Mouse (Mus musculus): ENCODE measurements at regions not wholly inside any gene's neighbourhood (a gene's known extent, or its start where the extent isn't known, plus 50 kb on each side); places are given as distances from the start of the nearest gene placed in this dataset.

DNA sequence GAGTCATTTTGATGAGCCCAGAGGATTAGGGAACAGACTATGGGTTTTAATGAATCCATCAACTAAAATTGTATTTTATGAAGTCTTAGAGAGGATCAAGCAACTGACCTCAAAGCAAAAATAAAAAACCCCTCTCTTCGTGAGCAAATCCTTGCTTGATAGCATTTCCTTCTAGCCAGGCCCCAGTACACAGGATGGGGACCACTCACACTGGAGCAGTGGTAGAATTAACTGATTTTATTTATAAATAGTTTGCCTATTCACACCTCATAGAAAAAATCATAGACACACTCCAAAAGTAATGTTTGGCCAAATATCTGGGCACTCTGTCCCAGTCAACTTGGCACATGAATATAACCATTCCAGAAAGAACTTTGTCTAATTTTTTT lies 649.0 kb upstream of the Cited2 start:
- Histone ChIP-seq H3K36me3 (ENCODE audit: control insufficient read depth, insufficient read depth, low read length) (no peaks in the 10 kb centered on the region), H3K9ac (ENCODE audit: low read length) (no peak overlapping the region), H3K4me1 (ENCODE audit: control insufficient read depth, insufficient read depth, low read length) (peaks cover 4% of the 10 kb centered on the region; the same call in 1 of the 2 replicates), H3K27ac (ENCODE audit: low read depth, low read length) (no peak overlapping the region), H3K4me2 (ENCODE audit: low read depth) (no peak overlapping the region), H3K27me3 (ENCODE audit: control insufficient read depth, insufficient read depth, low read length) (no peaks in the 10 kb centered on the region), H3K9me3 (ENCODE audit: control insufficient read depth, low read length) (no peaks in the 10 kb centered on the region), H3K4me3 (ENCODE audit: low read depth, low read length) (no peak overlapping the region)
- WGBS = 87% methylated on average over 1 of the region's 1 CpGs
- no peak for ATAC-seq (ENCODE audit: insufficient read depth, low FRiP score, low TSS enrichment)
- no peak for DNase-seq (ENCODE audit: low spot score)

DNA sequence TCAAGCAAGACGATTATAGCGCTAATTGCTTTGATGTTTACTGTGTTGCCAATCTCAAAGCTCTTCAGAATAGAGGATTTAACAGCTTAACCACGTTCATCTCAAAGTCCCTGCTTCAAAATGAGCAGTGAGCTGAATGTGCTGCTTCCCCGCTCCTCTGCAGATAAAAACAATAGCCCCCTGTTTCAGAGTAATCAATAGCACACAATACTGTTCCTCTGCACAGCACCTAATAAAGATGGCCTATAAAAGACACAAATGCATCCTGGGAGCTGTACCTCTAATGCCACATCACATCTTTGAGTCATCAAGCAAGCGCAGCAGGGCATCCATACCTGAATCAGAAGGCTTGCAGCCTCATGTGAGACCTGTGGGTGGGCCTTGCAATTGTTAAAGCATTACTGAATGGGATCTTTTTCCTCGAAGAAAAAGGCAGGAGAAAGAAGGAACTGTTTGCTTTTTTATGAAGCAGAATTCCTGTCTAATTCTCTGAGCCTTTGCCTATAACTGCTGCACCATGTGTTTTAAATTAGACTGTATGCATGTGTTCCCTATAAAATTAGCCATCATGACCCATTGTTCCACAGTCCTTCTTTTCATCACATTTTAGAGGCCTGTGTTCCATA lies 648.5 kb upstream of the Cited2 start:
- H3K27me3 ChIP-seq (ENCODE audit: control insufficient read depth, insufficient read depth, low read length) = no peaks in the 10 kb centered on the region
- 0 out of 2 replicates have a peak, but pooled peaks have one; percentile 23 for ATAC-seq (ENCODE audit: insufficient read depth, low FRiP score, low TSS enrichment)
- 43% methylated on average over 6 of the region's 6 CpGs for WGBS
- no peak overlapping the region for H3K9ac ChIP-seq (ENCODE audit: low read length)
- peak; percentile 15 for DNase-seq (ENCODE audit: low spot score)
- no peak overlapping the region for H3K4me2 ChIP-seq (ENCODE audit: low read depth)
- peaks cover 4% of the 10 kb centered on the region; the same call in 1 of the 2 replicates for H3K4me1 ChIP-seq (ENCODE audit: control insufficient read depth, insufficient read depth, low read length)
- H3K27ac ChIP-seq (ENCODE audit: low read depth, low read length) = no peak overlapping the region
- no peaks in the 10 kb centered on the region for H3K36me3 ChIP-seq (ENCODE audit: control insufficient read depth, insufficient read depth, low read length)
- H3K9me3 ChIP-seq (ENCODE audit: control insufficient read depth, low read length) = no peaks in the 10 kb centered on the region
- H3K4me3 ChIP-seq (ENCODE audit: low read depth, low read length) = no peak overlapping the region

DNA sequence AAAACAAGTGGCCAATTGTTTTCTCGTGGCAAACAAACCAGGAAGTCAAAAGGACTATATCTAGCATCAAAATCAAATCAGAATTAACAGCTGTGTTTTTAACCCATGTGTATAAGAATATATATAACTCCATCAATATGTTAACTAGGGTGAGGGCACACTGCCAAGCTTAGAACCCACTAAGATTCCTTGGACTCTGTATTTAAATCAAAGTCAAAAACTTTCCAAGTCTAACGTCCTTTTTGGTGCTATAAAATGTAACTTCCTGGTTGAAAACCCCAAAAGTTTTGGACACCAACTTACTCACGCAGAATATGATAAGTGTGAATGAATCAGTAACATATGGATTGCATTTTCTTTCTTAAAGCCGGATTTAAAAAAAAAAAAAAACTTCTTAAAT lies 647.9 kb upstream of the Cited2 start:
- Histone ChIP-seq H3K4me2 (ENCODE audit: low read depth) (no peak overlapping the region), H3K9me3 (ENCODE audit: control insufficient read depth, low read length) (no peaks in the 10 kb centered on the region), H3K27ac (ENCODE audit: low read depth, low read length) (no peak overlapping the region), H3K9ac (ENCODE audit: low read length) (no peak overlapping the region), H3K4me1 (ENCODE audit: control insufficient read depth, insufficient read depth, low read length) (peaks cover 4% of the 10 kb centered on the region; the same call in 1 of the 2 replicates), H3K4me3 (ENCODE audit: low read depth, low read length) (no peak overlapping the region), H3K36me3 (ENCODE audit: control insufficient read depth, insufficient read depth, low read length) (no peaks in the 10 kb centered on the region), H3K27me3 (ENCODE audit: control insufficient read depth, insufficient read depth, low read length) (no peaks in the 10 kb centered on the region)
- DNase-seq (ENCODE audit: low spot score) = no peak
- 71% methylated on average over 4 of the region's 4 CpGs for WGBS
- no peak for ATAC-seq (ENCODE audit: insufficient read depth, low FRiP score, low TSS enrichment)

DNA sequence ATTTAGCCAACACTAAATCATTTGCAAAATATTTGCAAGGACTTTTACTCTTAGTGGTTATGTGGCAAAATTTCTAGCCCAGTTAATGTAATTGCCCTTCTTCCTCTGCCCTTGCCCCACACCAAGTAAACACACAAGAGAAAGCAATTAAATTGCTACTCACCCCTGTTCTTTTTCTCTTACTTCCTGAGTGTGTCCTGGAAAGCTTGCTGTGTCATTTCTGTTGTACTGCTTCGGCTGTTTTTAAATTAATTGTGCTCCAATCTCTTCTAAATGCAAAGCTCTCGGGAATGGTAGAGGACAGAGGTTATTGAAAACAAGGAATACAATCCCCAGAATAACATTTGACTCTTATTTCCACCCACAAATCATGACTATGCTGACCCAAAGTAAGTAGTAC lies 647.4 kb upstream of the Cited2 start:
- H3K27ac ChIP-seq (ENCODE audit: low read depth, low read length) = no peak overlapping the region
- H3K27me3 ChIP-seq (ENCODE audit: control insufficient read depth, insufficient read depth, low read length) = no peaks in the 10 kb centered on the region
- H3K36me3 ChIP-seq (ENCODE audit: control insufficient read depth, insufficient read depth, low read length) = no peaks in the 10 kb centered on the region
- H3K9ac ChIP-seq (ENCODE audit: low read length) = no peak overlapping the region
- DNase-seq (ENCODE audit: low spot score) = no peak
- no peak overlapping the region for H3K4me3 ChIP-seq (ENCODE audit: low read depth, low read length)
- 30% methylated on average over 2 of the region's 2 CpGs for WGBS
- no peak overlapping the region for H3K4me2 ChIP-seq (ENCODE audit: low read depth)
- peaks cover 4% of the 10 kb centered on the region; the same call in 1 of the 2 replicates for H3K4me1 ChIP-seq (ENCODE audit: control insufficient read depth, insufficient read depth, low read length)
- no peak for ATAC-seq (ENCODE audit: insufficient read depth, low FRiP score, low TSS enrichment)
- H3K9me3 ChIP-seq (ENCODE audit: control insufficient read depth, low read length) = no peaks in the 10 kb centered on the region

DNA sequence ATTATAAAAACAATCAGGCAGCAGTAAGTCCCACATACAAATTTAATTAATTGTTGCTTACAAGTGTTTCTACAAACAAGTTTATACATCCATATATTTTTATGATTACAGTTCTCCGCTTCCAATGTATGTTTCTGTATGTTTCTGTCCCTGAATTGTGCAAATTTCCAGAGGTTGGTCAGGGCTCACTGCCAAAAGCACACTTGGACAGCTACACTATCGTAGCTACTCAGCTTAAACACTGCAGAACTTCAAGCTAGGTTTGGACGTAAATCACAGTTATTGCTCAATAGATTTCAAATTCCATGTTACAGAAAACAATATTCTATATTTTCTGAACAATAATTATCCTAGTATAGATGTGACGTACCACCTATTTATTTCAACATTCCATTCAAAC lies 646.8 kb upstream of the Cited2 start:
- ATAC-seq (ENCODE audit: insufficient read depth, low FRiP score, low TSS enrichment) = no peak
- Histone ChIP-seq H3K9me3 (ENCODE audit: control insufficient read depth, low read length) (no peaks in the 10 kb centered on the region), H3K4me2 (ENCODE audit: low read depth) (no peak overlapping the region), H3K36me3 (ENCODE audit: control insufficient read depth, insufficient read depth, low read length) (no peaks in the 10 kb centered on the region), H3K27ac (ENCODE audit: low read depth, low read length) (no peak overlapping the region), H3K4me1 (ENCODE audit: control insufficient read depth, insufficient read depth, low read length) (peaks cover 4% of the 10 kb centered on the region; the same call in 1 of the 2 replicates), H3K9ac (ENCODE audit: low read length) (no peak overlapping the region), H3K4me3 (ENCODE audit: low read depth, low read length) (no peak overlapping the region), H3K27me3 (ENCODE audit: control insufficient read depth, insufficient read depth, low read length) (no peaks in the 10 kb centered on the region)
- 79% methylated on average over 4 of the region's 4 CpGs for WGBS
- DNase-seq (ENCODE audit: low spot score) = no peak

DNA sequence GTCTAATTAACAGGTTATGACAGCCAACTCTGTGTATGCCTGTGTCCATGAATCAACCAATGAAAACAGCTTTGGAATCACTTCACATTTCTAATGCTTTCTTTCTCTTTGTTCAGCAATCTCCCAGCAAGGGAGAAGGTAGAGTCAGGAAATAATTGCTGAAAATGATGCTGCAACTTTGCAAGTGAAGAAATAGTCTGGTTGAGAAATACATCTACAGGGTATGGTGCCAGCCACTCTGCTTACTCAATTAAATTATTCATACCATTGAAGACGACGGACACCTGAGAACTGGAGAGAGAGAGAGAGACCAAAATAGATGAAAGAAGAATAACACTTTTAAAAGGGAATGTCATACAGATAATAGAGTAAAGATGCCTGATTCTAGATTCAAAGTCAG lies 645.4 kb upstream of the Cited2 start:
- Histone ChIP-seq H3K36me3 (ENCODE audit: control insufficient read depth, insufficient read depth, low read length) (no peaks in the 10 kb centered on the region), H3K4me3 (ENCODE audit: low read depth, low read length) (no peak overlapping the region), H3K4me1 (ENCODE audit: control insufficient read depth, insufficient read depth, low read length) (peaks cover 4% of the 10 kb centered on the region; the same call in 1 of the 2 replicates), H3K27me3 (ENCODE audit: control insufficient read depth, insufficient read depth, low read length) (no peaks in the 10 kb centered on the region), H3K27ac (ENCODE audit: low read depth, low read length) (no peak overlapping the region), H3K4me2 (ENCODE audit: low read depth) (no peak overlapping the region), H3K9ac (ENCODE audit: low read length) (no peak overlapping the region), H3K9me3 (ENCODE audit: control insufficient read depth, low read length) (no peaks in the 10 kb centered on the region)
- WGBS = 88% methylated on average over 2 of the region's 2 CpGs
- no peak for DNase-seq (ENCODE audit: low spot score)
- no peak for ATAC-seq (ENCODE audit: insufficient read depth, low FRiP score, low TSS enrichment)

DNA sequence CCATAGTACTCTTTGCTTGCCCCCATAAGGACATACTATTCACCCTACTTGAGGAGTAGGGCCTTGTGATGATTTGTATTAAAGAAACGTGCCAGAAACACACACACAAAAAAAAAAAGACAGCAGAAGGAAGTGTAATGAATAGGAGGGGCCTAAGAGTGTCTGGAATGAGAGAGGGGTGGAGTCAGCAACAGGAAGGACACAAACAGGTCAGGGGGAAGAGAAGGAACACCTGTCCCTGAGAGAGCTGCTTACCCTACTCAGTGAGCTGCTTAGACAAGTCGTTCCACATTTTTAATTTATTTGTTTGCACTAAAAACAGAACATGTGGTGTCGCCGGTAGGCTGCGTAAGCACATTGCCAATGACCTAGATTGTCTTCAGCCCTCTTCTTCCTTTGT lies 642.2 kb upstream of the Cited2 start:
- H3K4me2 ChIP-seq (ENCODE audit: low read depth) = no peak overlapping the region
- no peaks in the 10 kb centered on the region for H3K27me3 ChIP-seq (ENCODE audit: control insufficient read depth, insufficient read depth, low read length)
- H3K4me1 ChIP-seq (ENCODE audit: control insufficient read depth, insufficient read depth, low read length) = no peaks in the 10 kb centered on the region
- no peak overlapping the region for H3K9ac ChIP-seq (ENCODE audit: low read length)
- ATAC-seq (ENCODE audit: insufficient read depth, low FRiP score, low TSS enrichment) (no peak), DNase-seq (ENCODE audit: low spot score) (no peak)
- WGBS = 66% methylated on average over 5 of the region's 5 CpGs
- H3K27ac ChIP-seq (ENCODE audit: low read depth, low read length) = no peak overlapping the region
- H3K9me3 ChIP-seq (ENCODE audit: control insufficient read depth, low read length) = no peaks in the 10 kb centered on the region
- H3K4me3 ChIP-seq (ENCODE audit: low read depth, low read length) = no peak overlapping the region
- H3K36me3 ChIP-seq (ENCODE audit: control insufficient read depth, insufficient read depth, low read length) = no peaks in the 10 kb centered on the region

DNA sequence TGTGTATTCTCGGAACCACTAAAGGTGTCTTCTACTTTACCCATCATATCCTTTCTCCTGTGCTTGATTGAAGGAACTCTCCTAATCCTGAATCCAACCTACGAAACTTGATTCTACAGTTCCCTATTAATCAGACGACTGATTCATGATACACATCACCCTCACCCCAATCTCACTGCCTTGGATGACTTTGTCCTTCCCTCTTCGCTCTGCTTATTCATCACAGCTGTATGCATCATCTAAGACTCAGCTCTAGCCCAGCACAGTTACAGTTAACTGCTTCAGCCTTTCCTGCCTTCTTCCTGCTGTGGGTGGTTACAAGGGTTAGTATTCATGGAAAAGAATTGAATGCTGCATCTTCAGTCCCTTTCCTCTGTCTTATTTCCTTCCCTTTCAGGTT lies 640.1 kb upstream of the Cited2 start:
- 85% methylated on average over 4 of the region's 4 CpGs for WGBS
- DNase-seq (ENCODE audit: low spot score) (no peak), ATAC-seq (ENCODE audit: insufficient read depth, low FRiP score, low TSS enrichment) (no peak)
- Histone ChIP-seq H3K4me1 (ENCODE audit: control insufficient read depth, insufficient read depth, low read length) (no peaks in the 10 kb centered on the region), H3K27ac (ENCODE audit: low read depth, low read length) (no peak overlapping the region), H3K27me3 (ENCODE audit: control insufficient read depth, insufficient read depth, low read length) (no peaks in the 10 kb centered on the region), H3K36me3 (ENCODE audit: control insufficient read depth, insufficient read depth, low read length) (no peaks in the 10 kb centered on the region), H3K4me2 (ENCODE audit: low read depth) (no peak overlapping the region), H3K9ac (ENCODE audit: low read length) (no peak overlapping the region), H3K4me3 (ENCODE audit: low read depth, low read length) (no peak overlapping the region), H3K9me3 (ENCODE audit: control insufficient read depth, low read length) (no peaks in the 10 kb centered on the region)

DNA sequence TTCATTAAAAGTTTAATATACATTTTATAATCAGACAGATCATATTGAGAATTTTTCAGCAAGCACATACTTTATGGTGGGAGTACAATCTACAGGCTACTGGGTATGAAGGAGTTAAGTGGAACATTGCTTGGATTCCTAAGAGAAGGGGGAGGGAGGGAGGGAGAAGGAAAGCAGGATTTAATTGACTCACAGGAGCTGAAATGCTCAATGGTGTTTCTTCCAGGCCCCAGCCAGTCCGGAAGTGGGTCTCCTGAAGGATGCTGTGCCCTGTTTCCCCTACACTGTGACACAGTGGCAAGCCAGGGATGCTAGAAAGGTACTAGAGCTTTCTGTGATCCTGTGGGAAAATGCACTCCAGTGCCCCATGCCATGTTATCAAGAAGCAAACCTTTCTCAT lies 621.0 kb upstream of the Cited2 start:
- Histone ChIP-seq H3K27ac (ENCODE audit: low read depth, low read length) (no peak overlapping the region), H3K4me1 (ENCODE audit: control insufficient read depth, insufficient read depth, low read length) (no peaks in the 10 kb centered on the region), H3K4me2 (ENCODE audit: low read depth) (no peak overlapping the region), H3K36me3 (ENCODE audit: control insufficient read depth, insufficient read depth, low read length) (no peaks in the 10 kb centered on the region), H3K9ac (ENCODE audit: low read length) (no peak overlapping the region), H3K27me3 (ENCODE audit: control insufficient read depth, insufficient read depth, low read length) (no peaks in the 10 kb centered on the region), H3K9me3 (ENCODE audit: control insufficient read depth, low read length) (no peaks in the 10 kb centered on the region), H3K4me3 (ENCODE audit: low read depth, low read length) (no peak overlapping the region)
- 8% methylated on average over 1 of the region's 1 CpGs for WGBS
- ATAC-seq (ENCODE audit: insufficient read depth, low FRiP score, low TSS enrichment) (no peak), DNase-seq (ENCODE audit: low spot score) (no peak)
